Mouse (Mus musculus): ENCODE data around the gene Aspscr1.

Gene Aspscr1

GRCm38 (mm10) chr11:120679909-120680308 lies 7.1 kb downstream of the Aspscr1 start:
- peak in 1 of 2 experiments; percentile 54 for DNase-seq (ENCODE audit: inconsistent age in 2 of 2, low spot score in 1 of 2)

- DNase-seq (ENCODE audit: inconsistent age in 2 of 2, low spot score in 1 of 2) = no peak
These were observed 9.9 kb downstream of the Aspscr1 start for GRCm38 (mm10) chr11:120682683-120683082.

- DNase-seq (ENCODE audit: inconsistent age in 2 of 2, low spot score in 1 of 2) = no peak
These were observed 10.8 kb downstream of the Aspscr1 start for GRCm38 (mm10) chr11:120683536-120683935.

GRCm38 (mm10) chr11:120684086-120684485 lies 11.3 kb downstream of the Aspscr1 start:
- no peak for DNase-seq (ENCODE audit: inconsistent age in 2 of 2, low spot score in 1 of 2)

- DNase-seq (ENCODE audit: inconsistent age in 2 of 2, low spot score in 1 of 2) = no peak
These were observed 11.9 kb downstream of the Aspscr1 start for GRCm38 (mm10) chr11:120684660-120685059.

GRCm38 (mm10) chr11:120686650-120687272 lies 14.0 kb downstream of the Aspscr1 start:
- no peak for DNase-seq (ENCODE audit: inconsistent age in 2 of 2, low spot score in 1 of 2)

- DNase-seq (ENCODE audit: inconsistent age in 2 of 2, low spot score in 1 of 2) = no peak
These were observed 16.6 kb downstream of the Aspscr1 start for GRCm38 (mm10) chr11:120689365-120689764.

- peak; percentile 74 to 84 for DNase-seq (ENCODE audit: inconsistent age in 2 of 2, low spot score in 1 of 2)
These were observed 19.8 kb downstream of the Aspscr1 start for GRCm38 (mm10) chr11:120692471-120693011.

- no peak for DNase-seq (ENCODE audit: inconsistent age in 2 of 2, low spot score in 1 of 2)
These were observed 20.7 kb downstream of the Aspscr1 start for GRCm38 (mm10) chr11:120693461-120693860.

- DNase-seq (ENCODE audit: inconsistent age in 2 of 2, low spot score in 1 of 2) = peak; percentile 63 to 72
These were observed 22.4 kb downstream of the Aspscr1 start for GRCm38 (mm10) chr11:120695184-120695583.

GRCm38 (mm10) chr11:120695641-120696040 lies 22.9 kb downstream of the Aspscr1 start:
- DNase-seq (ENCODE audit: inconsistent age in 2 of 2, low spot score in 1 of 2) = peak in 1 of 2 experiments; percentile 65

GRCm38 (mm10) chr11:120696568-120696967 lies 23.8 kb downstream of the Aspscr1 start:
- peak in 1 of 2 experiments; percentile 52 for DNase-seq (ENCODE audit: inconsistent age in 2 of 2, low spot score in 1 of 2)

- DNase-seq (ENCODE audit: inconsistent age in 2 of 2, low spot score in 1 of 2) = peak; percentile 89 to 93
These were observed 25.0 kb downstream of the Aspscr1 start for GRCm38 (mm10) chr11:120697741-120698140.

GRCm38 (mm10) chr11:120703696-120704454 lies 31.1 kb downstream of the Aspscr1 start:
- peak; percentile 78 for DNase-seq (ENCODE audit: inconsistent age in 2 of 2, low spot score in 1 of 2)

GRCm38 (mm10) chr11:120704486-120705325 lies 31.9 kb downstream of the Aspscr1 start:
- no peak for DNase-seq (ENCODE audit: inconsistent age in 2 of 2, low spot score in 1 of 2)

GRCm38 (mm10) chr11:120706120-120706519 lies 33.3 kb downstream of the Aspscr1 start:
- DNase-seq (ENCODE audit: inconsistent age in 2 of 2, low spot score in 1 of 2) = no peak

GRCm38 (mm10) chr11:120707225-120707624 lies 34.5 kb downstream of the Aspscr1 start:
- no peak for DNase-seq (ENCODE audit: inconsistent age in 2 of 2, low spot score in 1 of 2)

GRCm38 (mm10) chr11:120707969-120708368 lies 35.2 kb downstream of the Aspscr1 start:
- DNase-seq (ENCODE audit: inconsistent age in 2 of 2, low spot score in 1 of 2) = no peak

GRCm38 (mm10) chr11:120709551-120709950 lies 36.8 kb downstream of the Aspscr1 start:
- no peak for DNase-seq (ENCODE audit: inconsistent age in 2 of 2, low spot score in 1 of 2)

GRCm38 (mm10) chr11:120710672-120711071 lies 37.9 kb downstream of the Aspscr1 start:
- no peak for DNase-seq (ENCODE audit: inconsistent age in 2 of 2, low spot score in 1 of 2)

- peak in 1 of 2 experiments; percentile 53 for DNase-seq (ENCODE audit: inconsistent age in 2 of 2, low spot score in 1 of 2)
These were observed 39.3 kb downstream of the Aspscr1 start for GRCm38 (mm10) chr11:120711980-120712604.
